In genomic region chr11:99089077-99089601, GRCm38 (mm10) we compare ENCODE assay signal across 23 mouse cellular contexts. TPM values are rescaled to one million over a fixed set of nuclear protein-coding genes. Genes with fewer than 3 reads are reported as not detected.
DNase-seq lines count a peak whose midpoint lies in the region; ATAC-seq and TF ChIP-seq lines count a peak whose summit lies in the region.
"Had no signal": no experiment of that assay in that cellular context is flagged by ENCODE, and none has a peak within 500 bp of the region (broad histone marks: within the 10 kb centered on the region; RNA-seq: fewer than 3 reads in every experiment).

Gene Tns4, minus strand, starts transcription at chr11:99089306.

- no peak for TF ChIP-seq CTCF in stomach, postnatal 0 days (IDR thresholded peaks at IDR 0.05; ENCODE audit: low read depth)

- no peaks in the 10 kb centered on the region for H3K27me3 ChIP-seq in limb, embryonic 11.5 days (ENCODE audit: control insufficient read depth, insufficient read depth, low read length)
- no peaks in the 10 kb centered on the region for H3K27me3 ChIP-seq in stomach, postnatal 0 days (ENCODE audit: control insufficient read depth, insufficient read depth, low read length)
- H3K27me3 ChIP-seq: embryonic facial prominence, embryonic 12.5 days; hindbrain, embryonic 12.5 days; liver, embryonic 13.5 days; neural tube, embryonic 15.5 days had no signal

- peaks cover 6% of the 10 kb centered on the region for H3K4me1 ChIP-seq in limb, embryonic 11.5 days (ENCODE audit: control insufficient read depth, insufficient read depth, low read length)
- no peaks in the 10 kb centered on the region for H3K4me1 ChIP-seq in stomach, postnatal 0 days (replicated peaks; ENCODE audit: control insufficient read depth, insufficient read depth)
- H3K4me1 ChIP-seq: hindbrain, embryonic 12.5 days; liver, embryonic 13.5 days; neural tube, embryonic 15.5 days had no signal

- WGBS in limb, embryonic 11.5 days = 57% methylated on average over 14 of the region's 14 CpGs
- 57% methylated on average over 14 of the region's 14 CpGs for WGBS in stomach, postnatal 0 days

- DNase-seq in frontal cortex, adult 2 months (ENCODE audit: extremely low spot score in 1 of 2, low spot score in 1 of 2) = no peak
- DNase-seq in lung, postnatal 36 days = peak; percentile 39
- DNase-seq in lung, postnatal 4 days = no peak
- no peak for DNase-seq in limb, embryonic 11.5 days (ENCODE audit: low spot score)
- DNase-seq in stomach, postnatal 0 days (ENCODE audit: low spot score) = peak; percentile 77
- DNase-seq in Muller cell, postnatal 12 days (ENCODE audit: inconsistent ontology term) = no peak
- DNase-seq in spleen, postnatal 14 days (ENCODE audit: low spot score in 2 of 2) = no peak
- DNase-seq: adrenal gland, adult 2 months; cerebellum, postnatal 36 days; gastrocnemius, postnatal 14 days; kidney, adult 11 months; liver, embryonic 13.5 days; midbrain, embryonic 14.5 days; right cerebral cortex, postnatal 4 days had no signal

- H3K9me3 ChIP-seq in limb, embryonic 11.5 days (ENCODE audit: control insufficient read depth, low read length) = no peaks in the 10 kb centered on the region
- no peaks in the 10 kb centered on the region for H3K9me3 ChIP-seq in stomach, postnatal 0 days (ENCODE audit: control insufficient read depth, low read length)
- H3K9me3 ChIP-seq: embryonic facial prominence, embryonic 12.5 days; hindbrain, embryonic 12.5 days; liver, embryonic 13.5 days; neural tube, embryonic 15.5 days had no signal

- ATAC-seq in frontal cortex, adult (ENCODE audit: low TSS enrichment) = peak; percentile 13; the same call in 1 of the 2 replicates
- no peak for ATAC-seq in limb, embryonic 11.5 days (ENCODE audit: insufficient number of reproducible peaks, low FRiP score, low TSS enrichment, low read depth)
- peak; percentile 78 for ATAC-seq in stomach, postnatal 0 days (ENCODE audit: low FRiP score, low TSS enrichment)
- ATAC-seq: CD4-positive, CD25-positive, alpha-beta regulatory T cell, adult 4 months; forebrain, embryonic 16.5 days had no signal

- H3K9ac ChIP-seq in limb, embryonic 11.5 days (ENCODE audit: low read length) = no peak within 1 kb of the TSS; the same call in 1 of the 2 replicates
- H3K9ac ChIP-seq in stomach, postnatal 0 days (ENCODE audit: low read length) = no peak within 1 kb of the TSS; the same call in 1 of the 2 replicates
- H3K9ac ChIP-seq: embryonic facial prominence, embryonic 12.5 days; hindbrain, embryonic 12.5 days; liver, embryonic 13.5 days; neural tube, embryonic 15.5 days had no signal

- H3K4me3 ChIP-seq in limb, embryonic 11.5 days (ENCODE audit: low read depth, low read length) = no peak within 1 kb of the TSS
- peak within 1 kb of the TSS; percentile 4; the same call in 1 of the 2 replicates for H3K4me3 ChIP-seq in stomach, postnatal 0 days (ENCODE audit: low read depth, low read length)
- H3K4me3 ChIP-seq: embryonic facial prominence, embryonic 12.5 days; hindbrain, embryonic 12.5 days; layer of hippocampus, adult 2 months; liver, embryonic 13.5 days; myocyte; neural tube, embryonic 15.5 days had no signal

- 0 out of 2 replicates have a peak within 1 kb of the TSS, but pooled peaks have one; percentile 18 for H3K27ac ChIP-seq in limb, embryonic 11.5 days (replicated peaks; ENCODE audit: low read depth, low read length)
- peak within 1 kb of the TSS; percentile 45; the same call in 1 of the 2 replicates for H3K27ac ChIP-seq in stomach, postnatal 0 days (replicated peaks)
- H3K27ac ChIP-seq: embryonic facial prominence, embryonic 12.5 days; hindbrain, embryonic 12.5 days; kidney, postnatal 0 days; layer of hippocampus, adult 2 months; liver, embryonic 13.5 days; neural tube, embryonic 15.5 days had no signal

- no peaks in the 10 kb centered on the region for H3K36me3 ChIP-seq in limb, embryonic 11.5 days (ENCODE audit: control insufficient read depth, insufficient read depth, low read length)
- no peaks in the 10 kb centered on the region for H3K36me3 ChIP-seq in stomach, postnatal 0 days (ENCODE audit: control insufficient read depth, insufficient read depth, low read length)
- H3K36me3 ChIP-seq: embryonic facial prominence, embryonic 12.5 days; hindbrain, embryonic 12.5 days; liver, embryonic 13.5 days; neural tube, embryonic 15.5 days had no signal

- no peak for TF ChIP-seq EP300 in stomach, postnatal 0 days (optimal IDR thresholded peaks at IDR 0.05)

- no peak within 1 kb of the TSS for H3K4me2 ChIP-seq in limb, embryonic 11.5 days (ENCODE audit: low read depth, severe bottlenecking)
- H3K4me2 ChIP-seq in stomach, postnatal 0 days (replicated peaks; ENCODE audit: low read depth) = peak within 1 kb of the TSS; percentile 42
- H3K4me2 ChIP-seq: embryonic facial prominence, embryonic 12.5 days; hindbrain, embryonic 12.5 days; liver, embryonic 13.5 days; neural tube, embryonic 15.5 days had no signal

RNA-seq across cellular contexts. Expression of gene Tns4, which starts in this region (rescaled TPM):
- 0.19 and 0.34 TPM in 2 replicates for polyA plus RNA-seq in frontal cortex, adult 2 months (2012; rRNA removed)
- 1.2 and 1.6 TPM in 2 replicates for polyA plus RNA-seq in limb, embryonic 11.5 days (2014; fragmentation: Nextera tagmentation; extraction: Ambion mirVana)
- polyA plus RNA-seq in stomach, postnatal 0 days (2015; fragmentation: Nextera tagmentation; extraction: Ambion mirVana) = 0.82 and 1.1 TPM in 2 replicates
- polyA plus RNA-seq: forebrain, embryonic 16.5 days had no signal

Comparison
In these comparisons a context has a peak if more than half of its experiments do, and no peak if none do; other contexts are left out.
1. DNase-seq: peak in lung, postnatal 36 days (single experiment) and stomach, postnatal 0 days (single experiment); none in frontal cortex, adult 2 months (0 of 2), lung, postnatal 4 days (0 of 2), limb, embryonic 11.5 days (single experiment), Muller cell, postnatal 12 days (single experiment) and spleen, postnatal 14 days (0 of 2).